Mouse (Mus musculus) midbrain, postnatal 0 days (tissue): ENCODE results near the gene Tmprss2. TPM values are rescaled to one million over a fixed set of nuclear protein-coding genes. Genes with fewer than 3 reads are reported as not detected.

ENCODE experiments used
- ATAC-seq: fragments of 200-750 bp; cut with Nextera tagmentation; 2 replicates; pipeline ENCODE4 v1.8.0; 2017; ENCODE audit warnings: moderate number of reproducible peaks, mild to moderate bottlenecking, moderate TSS enrichment, moderate library complexity; ENCODE audit not compliant: low FRiP score
- DNase-seq: peaks from one replicate; pipeline ENCODE4 v3.0.0-alpha.2; 2015; ENCODE audit warnings: low spot score
- H3K27ac ChIP-seq: fragments of 300-500 bp; sonication (generic); 2 replicates; pipeline ENCODE4 v1.5.1; 2014; ENCODE audit warnings: low read depth, mild to moderate bottlenecking, low read length, mixed read lengths
- H3K27me3 ChIP-seq: fragments of 300-500 bp; sonication (generic); 2 replicates; pipeline ENCODE4 v1.6.1; 2014; ENCODE audit warnings: low read length, control low read depth, mixed read lengths; ENCODE audit not compliant: insufficient read depth
- H3K36me3 ChIP-seq: fragments of 300-500 bp; sonication (generic); 2 replicates; pipeline ENCODE4 v1.6.1; 2014; ENCODE audit warnings: low read length, control low read depth, mixed read lengths; ENCODE audit not compliant: insufficient read depth
- H3K4me1 ChIP-seq: fragments of 300-500 bp; sonication (generic); 2 replicates; pipeline ENCODE4 v1.6.1; 2014; ENCODE audit warnings: mild to moderate bottlenecking, control low read depth, antibody characterized with exemption, low read length, mixed read lengths; ENCODE audit not compliant: insufficient read depth
- H3K4me2 ChIP-seq: fragments of 300-500 bp; sonication (generic); 2 replicates; pipeline ENCODE4 v1.6.1; 2014; ENCODE audit warnings: low read depth, mild to moderate bottlenecking, low read length, mixed read lengths; ENCODE audit not compliant: poor library complexity, severe bottlenecking
- H3K4me3 ChIP-seq: fragments of 300-500 bp; sonication (generic); 2 replicates; pipeline ENCODE4 v1.5.1; 2014; ENCODE audit warnings: low read depth, mild to moderate bottlenecking, low read length, moderate library complexity
- H3K9ac ChIP-seq: fragments of 300-500 bp; sonication (generic); replicated peaks from 2 replicates; pipeline ENCODE4 v1.6.1; 2014; ENCODE audit warnings: mild to moderate bottlenecking, low read length, moderate library complexity, mixed read lengths; ENCODE audit not compliant: poor library complexity, severe bottlenecking
- H3K9me3 ChIP-seq: fragments of 300-500 bp; sonication (generic); 2 replicates; pipeline ENCODE4 v1.6.1; 2016; ENCODE audit warnings: low read length, control low read depth
- CTCF ChIP-seq: IDR thresholded peaks from 2 replicates; pipeline ENCODE4 v1.5.1; 2016; ENCODE audit warnings: antibody characterized with exemption, mild to moderate bottlenecking
- WGBS: fragments of 180-500 bp; shearing (Covaris S2); extraction: QIAGEN DNeasy Blood & Tissue Kit; methylation state at CpG from one replicate; pipeline ENCODE4 v1.1.7; 2014; 5-methylcytosine and 5-hydroxymethylcytosine counted together
- polyA plus RNA-seq: library from polyadenylated mRNA; unstranded; fragments of >200 nt; fragmentation: Nextera tagmentation; extraction: Ambion mirVana; gene quantifications from 2 replicates; pipeline ENCODE4 v1.2.1, GENCODE M21; 2015
- total RNA-seq: library from RNA; depleted of rRNA; stranded (reverse); fragments of >200 nt; gene quantifications from 2 replicates; pipeline ENCODE4 v1.2.3, GENCODE M21; 2014

Gene Tmprss2
- total and polyA plus RNA-seq, 2 experiments from 2014 or later = 0.22 TPM; not detected in 1

- Histone ChIP-seq H3K27me3 (no peaks in the 10 kb centered on the region), H3K9ac (no peak overlapping the region), H3K4me1 (no peaks in the 10 kb centered on the region), H3K4me3 (no peak overlapping the region), H3K36me3 (no peaks in the 10 kb centered on the region), H3K27ac (no peak overlapping the region), H3K9me3 (no peaks in the 10 kb centered on the region), H3K4me2 (no peak overlapping the region)
- WGBS = 63% methylated on average over 1 of the region's 1 CpGs
- DNase-seq (no peak), ATAC-seq (no peak)
- no peak for TF ChIP-seq CTCF
Measured at GRCm38 (mm10) chr16:97569426-97569825, 41.6 kb downstream of the Tmprss2 start.

DNA sequence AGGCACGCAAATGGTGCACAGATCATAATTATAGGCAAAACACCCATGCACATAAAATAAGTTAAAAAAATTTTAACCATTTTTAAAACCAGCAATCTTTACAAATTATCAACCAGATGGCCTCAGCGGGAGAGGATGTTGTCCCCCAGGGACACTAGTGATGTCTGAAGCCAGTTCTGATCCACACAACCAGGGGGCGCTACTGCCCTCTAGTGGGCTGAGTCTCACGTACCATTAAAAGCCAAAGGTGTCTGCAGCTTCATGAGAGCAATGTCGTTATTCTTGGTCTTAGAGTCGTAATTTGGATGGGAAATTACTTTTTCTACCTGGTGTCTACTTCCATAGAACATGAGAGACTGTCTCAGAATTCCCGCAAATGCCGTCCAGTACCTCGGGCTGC is 42.3 kb downstream of the Tmprss2 start:
- no peak overlapping the region for H3K9ac ChIP-seq
- no peak overlapping the region for H3K4me2 ChIP-seq
- WGBS = 67% methylated on average over 9 of the region's 9 CpGs
- no peaks in the 10 kb centered on the region for H3K36me3 ChIP-seq
- ATAC-seq = no peak
- H3K9me3 ChIP-seq = no peaks in the 10 kb centered on the region
- TF ChIP-seq CTCF = peak; percentile 51
- no peak overlapping the region for H3K4me3 ChIP-seq
- no peaks in the 10 kb centered on the region for H3K27me3 ChIP-seq
- no peak overlapping the region for H3K27ac ChIP-seq
- H3K4me1 ChIP-seq = no peaks in the 10 kb centered on the region
- no peak for DNase-seq

DNA sequence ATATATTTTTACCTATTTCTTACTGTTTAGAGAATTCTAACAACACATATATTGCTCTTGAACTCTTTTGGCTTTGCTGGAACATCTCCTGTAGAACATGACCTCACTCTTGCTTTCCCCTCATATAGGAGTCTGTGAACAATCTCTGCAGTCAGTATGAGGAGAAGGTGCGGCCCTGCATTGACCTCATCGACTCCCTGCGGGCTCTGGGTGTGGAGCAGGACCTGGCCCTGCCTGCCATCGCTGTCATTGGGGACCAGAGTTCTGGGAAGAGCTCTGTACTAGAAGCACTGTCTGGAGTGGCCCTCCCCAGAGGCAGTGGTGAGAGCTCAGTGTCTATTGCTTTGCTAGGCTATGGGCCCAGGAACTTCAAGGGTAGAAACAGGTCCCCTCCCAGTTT is 66.7 kb downstream of the Tmprss2 start:
- DNase-seq (no peak), ATAC-seq (no peak)
- Histone ChIP-seq H3K9me3 (no peaks in the 10 kb centered on the region), H3K4me2 (no peak overlapping the region), H3K27ac (no peak overlapping the region), H3K4me3 (no peak overlapping the region), H3K27me3 (no peaks in the 10 kb centered on the region), H3K4me1 (no peaks in the 10 kb centered on the region), H3K36me3 (no peaks in the 10 kb centered on the region), H3K9ac (no peak overlapping the region)
- TF ChIP-seq CTCF = no peak
- WGBS = 85% methylated on average over 4 of the region's 4 CpGs

DNA sequence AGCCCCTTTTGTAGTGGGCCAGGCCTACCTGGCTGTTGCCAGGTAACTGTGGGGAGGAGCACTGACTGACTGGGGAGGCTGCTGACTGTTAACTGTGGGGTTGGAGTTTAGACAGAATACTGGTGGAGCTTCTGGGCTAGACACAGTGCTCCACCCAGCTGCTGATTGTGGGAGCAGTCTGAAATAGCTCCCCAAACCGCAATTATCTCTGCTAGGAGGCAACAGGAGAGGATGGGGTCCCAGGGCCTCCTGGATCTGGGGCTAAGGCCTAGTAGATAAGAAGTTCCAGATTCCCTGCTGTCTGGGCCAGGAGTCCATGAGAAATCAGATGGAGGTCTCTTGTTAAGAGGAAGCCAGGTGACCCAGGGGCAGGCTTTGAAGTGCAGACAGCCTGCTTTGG is 74.1 kb downstream of the Tmprss2 start:
- Histone ChIP-seq H3K4me2 (no peak overlapping the region; the same call in 1 of the 2 replicates), H3K4me1 (no peaks in the 10 kb centered on the region; the same call in 1 of the 2 replicates), H3K36me3 (no peaks in the 10 kb centered on the region), H3K27me3 (no peaks in the 10 kb centered on the region), H3K4me3 (no peak overlapping the region), H3K9ac (no peak overlapping the region), H3K27ac (no peak overlapping the region), H3K9me3 (no peaks in the 10 kb centered on the region)
- WGBS = 82% methylated on average over 1 of the region's 1 CpGs
- ATAC-seq (no peak), DNase-seq (no peak)
- no peak for TF ChIP-seq CTCF

DNA sequence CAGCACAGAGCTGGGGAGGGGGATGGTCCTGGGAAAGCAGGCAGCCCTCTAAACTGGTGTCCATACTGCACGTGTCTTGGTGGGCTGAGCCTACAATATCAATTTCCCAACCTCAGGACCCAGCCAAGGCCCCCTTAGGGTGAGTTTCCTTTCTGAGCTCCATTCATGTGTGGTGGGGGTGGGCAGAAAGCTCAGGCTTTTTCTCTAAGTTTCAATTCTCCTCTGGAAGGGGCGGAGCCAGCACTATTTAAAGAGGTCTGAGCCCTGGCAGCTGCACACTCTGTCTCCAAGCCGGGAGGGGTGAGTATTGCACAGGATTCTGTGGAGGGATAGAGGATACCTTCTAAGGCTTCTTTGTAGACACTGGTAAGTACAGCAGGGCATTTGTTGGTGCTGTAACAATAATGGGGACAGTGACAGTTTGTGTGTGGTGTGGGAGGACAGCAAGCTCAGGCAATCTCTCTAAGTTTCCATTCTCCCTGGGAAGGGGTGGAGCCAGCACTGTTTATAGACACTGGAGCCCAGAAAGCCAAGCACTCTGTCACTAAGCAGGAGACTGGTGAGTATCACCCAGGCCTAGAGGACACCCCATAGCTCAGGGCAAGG is 75.1 kb downstream of the Tmprss2 start:
- H3K27me3 ChIP-seq = no peaks in the 10 kb centered on the region
- H3K36me3 ChIP-seq = no peaks in the 10 kb centered on the region
- WGBS = 13% methylated on average over 3 of the region's 3 CpGs
- H3K4me1 ChIP-seq = no peaks in the 10 kb centered on the region; the same call in 1 of the 2 replicates
- ATAC-seq = peak; percentile 73
- no peak overlapping the region for H3K9ac ChIP-seq
- no peak overlapping the region for H3K4me2 ChIP-seq
- no peaks in the 10 kb centered on the region for H3K9me3 ChIP-seq
- peak; percentile 71 for DNase-seq
- TF ChIP-seq CTCF = no peak
- H3K27ac ChIP-seq = peak overlapping the region; percentile 64
- H3K4me3 ChIP-seq = no peak overlapping the region

DNA sequence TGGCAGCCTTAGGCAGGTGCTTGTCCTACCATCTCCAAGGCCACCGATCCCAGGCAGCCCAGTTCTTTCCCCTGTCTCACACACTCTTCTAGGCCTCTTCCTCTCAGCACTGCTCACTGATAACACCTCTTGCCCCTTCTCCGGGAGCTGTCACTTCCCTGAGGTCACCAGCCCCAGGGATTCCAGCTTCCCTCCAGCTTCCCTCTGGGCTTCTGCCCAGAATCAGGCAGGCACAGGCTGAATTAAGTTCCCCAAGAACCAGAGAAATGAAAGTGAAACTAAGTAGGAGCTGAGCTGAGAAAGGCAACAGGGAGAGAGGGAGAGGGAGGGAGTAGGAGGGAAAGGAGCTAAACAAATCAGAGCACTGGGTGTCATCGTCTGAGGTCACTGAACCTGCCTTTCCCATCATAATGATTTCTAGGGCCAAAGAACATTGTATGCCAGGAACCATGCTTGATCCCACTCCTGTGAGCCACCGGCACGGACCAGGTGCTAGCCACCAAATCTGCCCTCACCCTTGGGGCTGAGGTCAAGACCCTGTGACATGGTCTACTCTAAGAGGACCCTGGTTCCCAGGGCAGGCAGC is 76.0 kb downstream of the Tmprss2 start:
- no peak overlapping the region for H3K4me3 ChIP-seq
- no peaks in the 10 kb centered on the region for H3K9me3 ChIP-seq
- ATAC-seq (peak; percentile 69), DNase-seq (peak; percentile 66)
- H3K36me3 ChIP-seq = no peaks in the 10 kb centered on the region
- no peak overlapping the region for H3K9ac ChIP-seq
- 26% methylated on average over 5 of the region's 5 CpGs for WGBS
- no peaks in the 10 kb centered on the region for H3K27me3 ChIP-seq
- no peak for TF ChIP-seq CTCF
- peak overlapping the region; percentile 64 for H3K27ac ChIP-seq
- H3K4me1 ChIP-seq = no peaks in the 10 kb centered on the region; the same call in 1 of the 2 replicates
- H3K4me2 ChIP-seq = peak overlapping the region; percentile 22; the same call in 1 of the 2 replicates
